Mouse (Mus musculus) frontal cortex, postnatal 14 days (tissue): ENCODE measurements around the gene Vmn1r78.
"Not testable (repeated sequence)": the region's sequence is repeated elsewhere in the genome, so short reads cannot be mapped to it uniquely, and the experiment has no call there.

Experiments used
- DNase-seq, 2 experiments: peaks; one replicate each; pipeline ENCODE4 v3.0.0; 2022; ENCODE audit warnings: low spot score in 2 of 2

Gene Vmn1r78

DNA sequence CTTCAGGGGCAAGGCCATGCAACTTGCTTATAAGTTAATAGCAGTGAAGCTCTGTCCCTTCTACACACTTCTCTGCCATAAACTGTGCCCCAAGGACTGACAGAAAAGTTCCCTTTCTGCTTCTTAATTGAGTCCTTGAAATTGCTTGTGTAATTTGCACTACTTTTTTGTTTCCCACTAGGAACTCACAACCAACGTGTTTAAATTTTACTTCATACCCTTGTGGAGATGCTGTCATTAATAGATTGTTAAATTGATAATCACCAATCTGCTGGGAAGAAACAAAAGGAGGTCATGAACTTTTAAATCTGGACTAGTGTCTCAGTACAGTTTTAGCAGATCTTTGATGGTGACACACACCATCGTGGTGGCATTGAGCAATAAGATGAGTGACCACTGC is at the start of gene Vmn1r78:
TSS of gene Vmn1r78 (plus strand) at position 301 of the 400 bp plus-strand sequence.
- DNase-seq = no peak

DNA sequence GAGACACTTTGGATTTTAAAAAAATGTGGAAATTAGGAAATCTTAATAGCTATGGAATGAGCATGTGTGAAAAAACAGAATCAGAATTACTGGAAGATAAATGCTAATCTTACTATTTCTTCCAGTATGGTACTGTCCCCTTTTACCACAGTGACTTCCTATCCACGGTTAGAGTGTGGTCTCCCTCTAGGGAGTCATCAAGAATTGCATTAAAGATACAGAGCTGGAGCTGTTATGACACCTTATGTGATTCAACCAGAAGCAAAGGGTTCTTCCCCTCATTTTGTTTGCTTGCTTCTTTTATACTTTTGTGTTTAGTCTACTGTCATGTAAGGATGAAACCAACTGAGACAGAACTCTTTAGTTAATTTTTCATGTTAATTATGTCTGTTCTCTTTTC is 6.4 kb downstream of the Vmn1r78 start:
- DNase-seq = not testable (repeated sequence)

DNA sequence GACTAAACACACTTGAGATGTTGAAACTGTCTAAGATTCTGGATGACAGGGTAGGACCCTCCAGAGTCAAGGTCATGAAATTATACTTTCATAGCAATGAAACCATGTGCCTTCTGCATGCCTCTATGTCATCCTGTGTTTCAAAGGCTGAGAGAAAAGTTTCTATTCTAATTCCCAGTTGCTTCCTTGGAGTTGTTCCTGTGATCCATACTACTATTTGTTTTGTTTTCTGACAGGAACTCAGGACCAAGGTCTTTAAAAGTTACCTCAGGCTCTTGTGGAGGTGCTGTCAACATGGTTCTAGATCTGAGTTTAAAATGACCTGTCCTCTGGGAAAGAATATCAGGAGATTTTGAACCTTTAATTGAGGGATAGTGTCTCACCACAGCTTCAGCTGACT is 20.9 kb downstream of the Vmn1r78 start, which contains the start of gene Vmn1r79:
TSS of gene Vmn1r79 (plus strand) at position 301 of the 400 bp plus-strand sequence.
- DNase-seq = not testable (repeated sequence)

DNA sequence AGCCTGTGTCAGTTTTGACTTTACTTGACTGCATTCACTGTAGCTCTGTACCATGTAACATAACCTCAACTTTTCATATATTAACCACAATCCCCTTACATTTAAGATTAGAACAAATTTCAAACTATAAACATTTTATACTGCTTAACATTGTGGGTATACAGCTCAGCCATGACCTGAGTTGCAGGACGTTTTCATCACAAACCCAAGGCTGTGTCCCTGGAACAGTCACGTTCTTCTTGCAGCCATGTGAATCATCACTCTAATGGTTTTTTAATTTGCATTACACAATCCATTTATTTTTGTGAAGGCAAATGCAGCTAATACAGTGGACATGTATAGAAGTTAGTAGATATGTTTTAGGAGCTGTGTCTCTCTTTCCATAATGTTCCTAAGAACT is 22.9 kb downstream of the Vmn1r78 start:
- DNase-seq = not testable (repeated sequence)

DNA sequence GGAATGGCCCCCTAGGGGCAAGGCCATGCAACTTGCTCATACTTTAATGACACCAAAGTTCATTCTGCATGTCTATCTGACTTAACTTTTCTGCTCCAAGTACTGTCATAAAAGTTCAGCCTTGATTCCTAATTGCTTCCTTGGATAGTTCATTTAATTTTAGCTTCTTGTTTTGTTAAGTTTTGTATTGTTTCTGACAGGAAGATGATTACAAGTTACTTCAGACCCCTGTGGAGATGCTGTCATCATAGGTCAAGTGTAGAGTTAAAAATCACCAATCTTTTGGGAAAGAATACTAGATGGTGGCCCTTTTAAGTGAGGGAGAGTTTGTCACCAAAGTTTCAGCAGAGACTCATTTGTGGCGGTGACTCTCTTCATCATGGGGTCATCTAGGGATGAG is 38.9 kb downstream of the Vmn1r78 start, which contains the start of gene Vmn1r80:
TSS of gene Vmn1r80 (plus strand) at position 301 of the 400 bp plus-strand sequence.
- no peak for DNase-seq

DNA sequence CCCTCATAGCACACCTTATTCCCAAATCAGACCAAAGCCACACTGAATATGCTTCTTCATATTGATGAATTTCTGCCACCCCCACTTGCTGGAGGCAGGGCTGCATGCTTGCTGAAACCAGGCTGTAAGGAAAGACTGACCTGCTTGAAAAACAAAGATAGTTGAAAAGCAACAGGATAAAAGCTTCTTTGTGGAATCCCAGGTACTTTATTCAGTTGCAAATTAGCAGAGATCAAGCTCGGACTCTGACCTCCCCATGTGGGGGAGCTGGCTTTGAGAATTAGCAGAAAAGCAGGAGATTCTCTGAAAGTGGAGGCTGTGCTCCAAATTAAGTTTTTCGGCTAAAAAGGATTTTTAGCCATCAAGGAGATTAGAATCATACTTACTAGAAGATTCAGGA is 54.1 kb downstream of the Vmn1r78 start:
- no peak for DNase-seq
